Mouse (Mus musculus) cerebellum, adult 2 months (tissue): ENCODE data around the gene Ric8b.

Source experiments
- CTCF ChIP-seq: fragments of 200-500 bp; IDR thresholded peaks from 2 replicates; pipeline ENCODE4 v1.5.1; 2011; ENCODE audit warnings: low read depth, mild to moderate bottlenecking, control low read depth, low read length, moderate library complexity, borderline replicate concordance; ENCODE audit not compliant: insufficient read depth
- POLR2A ChIP-seq: fragments of 200-500 bp; IDR thresholded peaks from 2 replicates; pipeline ENCODE4 v1.6.1; 2011; ENCODE audit warnings: low read length, control low read depth, borderline replicate concordance; ENCODE audit not compliant: insufficient read depth

- TF ChIP-seq CTCF (no peak), POLR2A (no peak)
Observed at GRCm38 (mm10) chr10:84882528-84882927, 34.9 kb upstream of the Ric8b start.
